Mouse (Mus musculus): ENCODE measurements around the gene Grm4.

DNA sequence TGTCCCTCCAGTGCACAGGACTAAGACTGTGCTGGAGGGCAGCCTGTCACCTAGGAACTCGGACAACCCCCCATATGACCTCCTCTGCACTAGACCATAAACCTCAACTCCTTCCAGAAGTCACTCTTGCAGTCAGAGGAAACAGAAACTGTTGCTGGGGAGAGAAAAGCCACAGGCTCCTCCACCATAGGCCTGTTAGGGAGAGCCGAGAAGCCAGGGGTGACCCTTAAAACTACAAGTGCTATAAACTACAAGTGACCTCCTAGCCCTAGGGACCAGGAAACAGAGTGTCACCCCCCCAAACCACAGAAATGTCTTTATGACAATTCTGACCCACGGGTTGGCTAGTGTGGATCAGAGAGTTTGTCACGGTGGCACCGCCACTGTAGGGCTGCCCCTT is 145.7 kb downstream of the Grm4 start:
- TF ChIP-seq POLR2A (IDR thresholded peaks at IDR 0.05; ENCODE audit: insufficient read depth, low read depth, low read length) (no peak), CTCF (IDR thresholded peaks at IDR 0.05; ENCODE audit: insufficient read depth, low read depth, low read length) (no peak)

Measured in olfactory bulb, adult 2 months (tissue).